In the genomic region with DNA sequence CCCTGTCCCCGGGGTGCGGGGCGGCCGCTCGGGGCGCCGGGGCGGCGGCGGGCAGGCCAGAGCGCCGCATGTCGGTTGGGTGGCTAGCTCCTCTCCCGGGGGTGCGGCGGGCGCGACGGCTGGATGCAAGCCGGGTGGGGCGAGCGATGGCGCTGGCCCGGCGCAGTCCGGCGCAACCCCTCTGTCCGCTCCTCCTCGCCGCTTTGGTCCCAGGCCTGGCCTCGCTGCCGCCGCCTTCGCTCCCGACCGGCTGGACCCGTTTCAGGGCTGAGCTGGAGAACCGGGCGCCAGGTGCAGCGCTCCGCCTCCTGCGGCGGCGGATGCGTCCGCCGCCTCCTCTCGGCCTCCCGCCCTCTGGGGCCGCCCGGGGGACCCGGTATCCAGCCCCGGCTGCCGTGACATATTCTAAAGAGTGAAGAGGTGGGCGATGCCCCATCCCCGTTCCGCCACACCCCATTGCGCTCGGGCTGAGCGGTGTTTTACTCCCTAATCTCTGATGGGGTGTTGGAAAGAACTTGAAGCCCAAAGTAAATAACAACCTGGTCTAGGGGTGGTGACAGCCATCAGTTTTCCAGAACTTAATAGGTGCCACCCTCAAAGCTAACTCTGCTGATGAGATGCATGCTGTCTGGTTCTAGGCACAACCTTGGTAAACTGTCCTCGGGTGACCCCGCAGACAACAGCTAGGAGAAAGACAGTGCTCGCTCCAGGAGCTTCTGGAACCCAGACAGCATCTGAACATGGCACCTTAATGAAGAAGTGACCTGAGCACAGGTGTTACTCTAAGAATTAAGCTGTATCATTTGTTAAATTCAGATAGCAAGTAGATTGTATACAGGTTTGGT, we compare ENCODE assay signal across 8 mouse cellular contexts. TPM values are rescaled to one million over a fixed set of nuclear protein-coding genes. Genes with fewer than 3 reads are reported as not detected.
DNase-seq lines count a peak whose midpoint lies in the region.

TSS of gene Mfsd6 (minus strand) at position 407 of the 845 bp plus-strand sequence.

- intact Hi-C loops in left cerebral cortex, postnatal 14 days (cut with DNase I), result loop anchor here (10.0 kb wide), 1 partner anchor 492 kb away; the partner anchor contains the start of gene Gls

- H3K4me3 ChIP-seq in megakaryocyte, embryonic 14.5 days (replicated peaks), result peak within 1 kb of the TSS; percentile 99

- no peaks in the 10 kb centered on the region for H3K9me3 ChIP-seq in megakaryocyte, embryonic 14.5 days

- peak; percentile 36 for DNase-seq in ZHBTc4 (ENCODE audit: low read depth, low spot score)
- peak; percentile 29 to 54 for DNase-seq in cerebellum, postnatal 4 days (ENCODE audit: low spot score in 2 of 2)
- DNase-seq in gastrocnemius, postnatal 25 days, result peak; percentile 55
- DNase-seq in induced T-regulatory cell, adult 2 months (ENCODE audit: low read depth), result peak; percentile 67
- DNase-seq in left cerebral cortex, postnatal 14 days (ENCODE audit: low spot score in 2 of 2), result peak in 1 of 2 experiments; percentile 41
- DNase-seq in right cerebral cortex, adult 2 months (ENCODE audit: low spot score in 2 of 2), result peak; percentile 44 to 47
- peak; percentile 51 for DNase-seq in urinary bladder, postnatal 25 days (ENCODE audit: low spot score)

- H3K36me3 ChIP-seq in megakaryocyte, embryonic 14.5 days (replicated peaks; ENCODE audit: low read length), result peaks cover 2% of the 10 kb centered on the region

- H3K27me3 ChIP-seq in megakaryocyte, embryonic 14.5 days (replicated peaks), result no peaks in the 10 kb centered on the region

- H3K4me1 ChIP-seq in megakaryocyte, embryonic 14.5 days, result peaks cover 63% of the 10 kb centered on the region

RNA-seq across cellular contexts. Expression of gene Mfsd6, which starts in this region (rescaled TPM):
- total RNA-seq in gastrocnemius, postnatal 25 days (2021), result 1 to 10 TPM; 6.3 to 6.5 TPM
- 10 to 100 TPM; 68.8 to 70.5 TPM for total RNA-seq in left cerebral cortex, postnatal 14 days (2021)
- 4.1 and 4.4 TPM in 2 replicates for polyA plus RNA-seq in megakaryocyte, embryonic 14.5 days (2012; ENCODE audit: insufficient read depth, low replicate concordance)

Comparison
In these comparisons a context has a peak if more than half of its experiments do, and no peak if none do; other contexts are left out.
1. RNA of gene Mfsd6 (total RNA-seq): 68.8 to 70.5 TPM in left cerebral cortex, postnatal 14 days; 6.3 to 6.5 TPM in gastrocnemius, postnatal 25 days; every median in the first group is over 4 times any median in the second.